Mouse (Mus musculus): Measurements from ENCODE around the gene Rgcc.

The Rgcc gene

GRCm38 (mm10) chr14:79299796-79300195 is 1.6 kb downstream of the Rgcc start:
- DNase-seq = no peak

- no peak for DNase-seq
Observed at GRCm38 (mm10) chr14:79299230-79299629, 2.2 kb downstream of the Rgcc start.

GRCm38 (mm10) chr14:79298314-79298992 is 3.0 kb downstream of the Rgcc start:
- no peak for DNase-seq

GRCm38 (mm10) chr14:79296836-79297235 is 4.6 kb downstream of the Rgcc start:
- DNase-seq = no peak

GRCm38 (mm10) chr14:79296201-79296600 is 5.2 kb downstream of the Rgcc start:
- DNase-seq = no peak

GRCm38 (mm10) chr14:79295579-79295978 is 5.9 kb downstream of the Rgcc start:
- DNase-seq = no peak

- DNase-seq = no peak
Observed at GRCm38 (mm10) chr14:79294950-79295349, 6.5 kb downstream of the Rgcc start.

- no peak for DNase-seq
Observed at GRCm38 (mm10) chr14:79294051-79294814, 7.2 kb downstream of the Rgcc start.

- no peak for DNase-seq
Observed at GRCm38 (mm10) chr14:79293119-79293780, 8.2 kb downstream of the Rgcc start.

GRCm38 (mm10) chr14:79291629-79292028 is 9.8 kb downstream of the Rgcc start:
- DNase-seq = no peak

GRCm38 (mm10) chr14:79290683-79291425 is 10.6 kb downstream of the Rgcc start:
- peak; percentile 56 for DNase-seq

GRCm38 (mm10) chr14:79289909-79290308 is 11.5 kb downstream of the Rgcc start:
- DNase-seq = no peak

- no peak for DNase-seq
Observed at GRCm38 (mm10) chr14:79288280-79288679, 13.2 kb downstream of the Rgcc start.

GRCm38 (mm10) chr14:79287251-79287863 is 14.1 kb downstream of the Rgcc start:
- DNase-seq = no peak

- no peak for DNase-seq
Observed at GRCm38 (mm10) chr14:79285549-79285948, 15.9 kb downstream of the Rgcc start.

- DNase-seq = no peak
Observed at GRCm38 (mm10) chr14:79284616-79285015, 16.8 kb downstream of the Rgcc start.

GRCm38 (mm10) chr14:79283952-79284351 is 17.5 kb downstream of the Rgcc start:
- DNase-seq = no peak

- no peak for DNase-seq
Observed at GRCm38 (mm10) chr14:79281894-79282553, 19.4 kb downstream of the Rgcc start.

GRCm38 (mm10) chr14:79280456-79280855 is 21.0 kb downstream of the Rgcc start:
- DNase-seq = no peak

GRCm38 (mm10) chr14:79279494-79279893 is 22.0 kb downstream of the Rgcc start:
- no peak for DNase-seq

GRCm38 (mm10) chr14:79278927-79279326 is 22.5 kb downstream of the Rgcc start:
- no peak for DNase-seq

GRCm38 (mm10) chr14:79277922-79278321 is 23.5 kb downstream of the Rgcc start:
- no peak for DNase-seq

Measured in embryo, embryonic 11 days (tissue).